Mouse (Mus musculus) adipocyte (in vitro differentiated cells): ENCODE results near the gene Mapkap1.

Source experiments
- DNase-seq: peaks from one replicate; pipeline ENCODE4 v3.0.0-alpha.2; 2016; ENCODE audit warnings: low spot score

Mapkap1 gene

GRCm38 (mm10) chr2:34632051-34632450, 225.5 kb downstream of the Mapkap1 start:
- no peak for DNase-seq

GRCm38 (mm10) chr2:34635249-34636165, 228.9 kb downstream of the Mapkap1 start:
- DNase-seq, result no peak

- DNase-seq, result peak; percentile 35
Observed at GRCm38 (mm10) chr2:34638955-34639650, 232.5 kb downstream of the Mapkap1 start.

- DNase-seq, result no peak
Observed at GRCm38 (mm10) chr2:34639725-34640124, 233.2 kb downstream of the Mapkap1 start.

- peak; percentile 25 for DNase-seq
Observed at GRCm38 (mm10) chr2:34642351-34642750, 235.8 kb downstream of the Mapkap1 start.

GRCm38 (mm10) chr2:34644571-34645526, 238.3 kb downstream of the Mapkap1 start:
- no peak for DNase-seq

- DNase-seq, result no peak
Observed at GRCm38 (mm10) chr2:34645851-34646540, 239.4 kb downstream of the Mapkap1 start.

- no peak for DNase-seq
Observed at GRCm38 (mm10) chr2:34646541-34646865, 239.9 kb downstream of the Mapkap1 start.

- no peak for DNase-seq
Observed at GRCm38 (mm10) chr2:34647410-34647809, 240.8 kb downstream of the Mapkap1 start.

GRCm38 (mm10) chr2:34667820-34668219, 261.2 kb downstream of the Mapkap1 start:
- no peak for DNase-seq

GRCm38 (mm10) chr2:34668440-34669191, 262.0 kb downstream of the Mapkap1 start:
- DNase-seq, result no peak

- no peak for DNase-seq
Observed at GRCm38 (mm10) chr2:34669203-34669746, 262.7 kb downstream of the Mapkap1 start.

GRCm38 (mm10) chr2:34670470-34670869, 263.9 kb downstream of the Mapkap1 start:
- no peak for DNase-seq

GRCm38 (mm10) chr2:34671385-34672026, 264.9 kb downstream of the Mapkap1 start:
- no peak for DNase-seq

GRCm38 (mm10) chr2:34673846-34674245, 267.3 kb downstream of the Mapkap1 start:
- no peak for DNase-seq
